Mouse (Mus musculus) thymus, postnatal 0 days (tissue): ENCODE data around the gene Sox5. TPM values are rescaled to one million over a fixed set of nuclear protein-coding genes. Genes with fewer than 3 reads are reported as not detected.
"Not testable (repeated sequence)": the region's sequence is repeated elsewhere in the genome, so short reads cannot be mapped to it uniquely, and the experiment has no call there.

ENCODE experiments used
- DNase-seq: peaks from one replicate; pipeline ENCODE4 v3.0.0-alpha.2; 2015; ENCODE audit warnings: low spot score
- polyA plus RNA-seq: library from polyadenylated mRNA; unstranded; fragments of >200 nt; fragmentation: Nextera tagmentation; extraction: Ambion mirVana; gene quantifications from 2 replicates; pipeline ENCODE4 v1.2.1, GENCODE M21; 2015

Gene Sox5
- polyA plus RNA-seq, 1 experiment from 2014 or later: 1.2 TPM

DNA sequence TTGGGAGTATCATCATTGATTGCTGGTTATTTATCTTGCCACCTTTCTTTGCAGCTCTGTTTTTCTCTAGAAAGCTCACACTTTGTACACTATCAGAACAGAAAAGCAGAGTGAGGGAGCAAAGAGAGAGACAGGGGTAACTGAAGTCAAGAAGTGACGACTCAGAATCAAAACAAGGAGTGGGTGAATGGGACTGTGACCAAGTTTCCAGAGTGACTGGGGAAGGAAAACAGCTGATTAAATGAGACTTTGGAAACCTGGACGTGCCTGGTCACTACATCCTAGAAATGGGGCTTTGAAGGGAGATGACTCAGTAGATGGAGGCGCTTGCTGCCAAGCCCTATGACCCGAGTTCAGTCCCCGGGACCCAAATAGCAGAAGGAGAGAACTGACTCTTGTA is 483.9 kb downstream of the Sox5 start:
- DNase-seq: no peak

DNA sequence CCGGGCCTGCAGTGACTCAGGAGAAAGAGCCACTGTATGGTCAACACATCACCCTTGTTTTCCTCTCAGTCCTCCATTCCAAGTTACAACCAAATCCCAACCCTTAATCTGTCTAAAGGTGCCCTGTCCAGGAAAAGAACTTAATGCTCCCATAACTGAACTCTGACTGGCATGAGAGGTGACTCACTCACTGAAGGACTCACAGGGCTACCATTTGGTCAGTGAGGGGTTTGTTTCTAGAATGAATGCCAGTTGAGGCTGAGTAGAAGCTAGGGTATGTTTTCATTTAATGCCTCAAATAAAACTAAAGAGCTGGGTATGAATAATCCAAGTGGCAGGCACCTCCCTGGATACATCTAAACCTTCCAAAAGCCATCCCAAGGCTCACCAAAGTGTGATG is 484.6 kb downstream of the Sox5 start:
- no peak for DNase-seq

DNA sequence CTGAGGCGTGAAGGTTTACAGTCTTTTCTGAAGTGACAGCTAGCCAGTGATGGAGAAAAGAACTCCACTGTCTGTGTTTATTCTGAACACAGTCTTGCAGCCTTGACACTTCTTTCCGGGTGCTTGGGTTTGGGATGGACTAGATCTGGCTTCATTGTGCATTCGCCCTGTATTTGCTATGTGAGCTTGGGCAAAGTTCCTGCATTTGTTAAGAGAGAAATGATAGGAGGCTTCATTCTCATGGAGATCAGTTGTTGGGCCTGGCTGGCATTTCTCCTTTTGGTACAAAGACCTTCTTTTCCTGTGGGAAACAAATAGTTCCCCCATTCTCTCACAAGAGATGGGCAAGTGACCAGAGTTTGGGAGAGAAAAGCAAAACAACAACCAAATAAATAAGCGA is 490.3 kb downstream of the Sox5 start:
- DNase-seq: no peak

- DNase-seq: no peak
These were observed 495.7 kb downstream of the Sox5 start for GRCm38 (mm10) chr6:144286122-144286521.

- no peak for DNase-seq
These were observed 498.6 kb downstream of the Sox5 start for GRCm38 (mm10) chr6:144283191-144283590.

- no peak for DNase-seq
These were observed 499.0 kb downstream of the Sox5 start for GRCm38 (mm10) chr6:144282756-144283155.

- no peak for DNase-seq
These were observed 500.1 kb downstream of the Sox5 start for GRCm38 (mm10) chr6:144281661-144282060.

DNA sequence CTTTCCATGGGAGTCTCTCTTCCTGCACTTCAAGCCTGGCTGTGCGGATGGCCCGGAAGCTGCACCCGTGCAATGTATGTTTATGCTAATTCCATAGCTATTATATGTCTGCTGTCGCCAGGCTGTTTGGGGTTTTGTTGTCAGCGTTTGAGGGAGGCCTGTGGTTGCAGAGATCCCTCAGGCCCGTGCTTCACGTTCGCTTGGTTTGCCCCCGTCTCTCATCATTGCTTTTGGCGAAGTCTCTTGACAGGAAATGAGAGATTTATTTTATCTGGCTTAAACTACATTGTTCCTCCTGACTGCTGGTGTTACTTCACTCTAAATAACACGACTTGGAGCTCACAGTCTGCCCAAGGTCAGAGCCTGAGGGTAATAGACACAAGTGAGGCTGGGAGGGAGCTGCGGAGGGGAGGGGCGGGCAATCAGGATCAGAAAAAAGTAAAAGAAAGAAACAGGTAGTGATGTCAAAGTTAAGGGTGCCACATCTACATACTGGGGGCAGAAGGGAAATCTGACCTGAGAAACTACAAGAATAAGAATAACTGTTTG is 503.2 kb downstream of the Sox5 start:
- DNase-seq: no peak

DNA sequence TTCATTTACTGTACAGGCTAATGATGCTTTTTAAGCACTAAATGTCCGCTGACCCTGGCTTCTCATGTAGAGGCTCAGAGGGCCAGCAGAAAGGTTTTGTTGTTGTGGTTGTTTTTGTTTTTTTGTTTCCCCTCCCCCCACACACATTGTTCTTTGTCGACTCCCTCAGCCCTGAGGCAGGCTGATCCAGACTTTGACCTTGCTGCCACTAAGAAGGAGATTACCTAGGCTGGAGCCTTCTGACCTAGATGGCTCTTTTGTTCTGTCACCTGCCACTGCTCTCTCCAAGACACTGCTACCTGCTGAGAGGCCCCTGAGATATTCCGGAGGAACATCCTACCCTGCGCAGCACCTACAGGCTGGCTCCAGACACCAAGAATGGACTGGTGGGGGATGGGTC is 508.4 kb downstream of the Sox5 start:
- DNase-seq: not testable (repeated sequence)

- peak; percentile 22 for DNase-seq
These were observed 510.5 kb downstream of the Sox5 start for GRCm38 (mm10) chr6:144271326-144271725.

DNA sequence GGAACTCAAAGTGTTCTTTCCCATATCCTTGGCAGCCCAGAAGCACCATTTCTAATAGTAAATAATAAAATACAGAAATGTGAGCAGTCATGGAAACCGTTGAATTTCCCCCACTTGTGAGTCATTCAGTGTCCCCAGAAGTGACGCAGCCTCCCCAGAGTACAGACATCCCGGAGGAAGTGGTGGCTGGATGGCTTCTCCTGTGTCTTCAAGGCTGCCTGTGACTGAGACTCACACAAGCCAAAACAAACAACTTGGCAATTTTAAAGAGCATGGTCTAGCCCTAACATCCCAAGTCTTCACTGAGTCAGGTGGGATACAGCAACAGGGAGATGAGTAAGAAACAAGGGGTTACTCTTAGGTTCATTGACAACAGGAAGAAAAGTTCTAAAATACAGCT is 511.5 kb downstream of the Sox5 start:
- DNase-seq: no peak

GRCm38 (mm10) chr6:144269666-144270065 is 512.1 kb downstream of the Sox5 start:
- peak; percentile 27 for DNase-seq

DNA sequence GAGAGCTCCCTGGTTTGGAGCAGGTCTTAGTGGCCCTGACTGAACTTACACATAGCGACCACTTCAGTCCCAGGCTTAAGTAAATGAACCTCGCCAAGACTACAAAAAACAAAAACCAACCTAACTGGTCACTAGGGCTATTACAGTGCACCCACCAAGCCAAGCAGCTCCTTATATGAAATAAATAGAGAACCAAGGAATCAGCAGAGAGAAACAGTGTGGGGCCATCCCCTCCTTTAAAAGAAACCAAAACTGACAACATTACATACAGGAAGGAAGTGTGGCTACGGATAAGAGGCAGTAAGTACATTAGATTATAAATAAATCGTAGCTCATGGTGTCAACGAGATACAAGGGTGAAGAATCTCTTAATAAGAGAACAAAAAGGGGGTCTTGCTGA is 516.0 kb downstream of the Sox5 start:
- no peak for DNase-seq

DNA sequence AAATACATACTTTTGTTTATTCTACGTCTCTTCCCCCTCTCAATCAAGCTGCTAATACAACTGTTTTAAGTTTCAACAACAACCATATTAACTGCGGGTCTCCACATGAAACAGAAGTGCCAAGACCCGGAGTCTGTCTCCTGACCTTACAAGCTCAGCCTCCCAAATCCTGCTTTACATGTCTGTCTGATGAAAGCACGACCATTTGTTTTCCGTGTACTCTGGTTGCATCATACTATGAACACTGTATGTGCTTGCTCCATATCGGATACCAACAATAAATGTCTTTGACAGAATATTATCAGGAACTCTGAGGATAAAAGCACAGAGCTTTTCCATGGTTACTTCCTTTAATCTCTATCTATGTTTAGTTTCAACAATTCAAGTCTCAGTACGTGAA is 516.8 kb downstream of the Sox5 start:
- DNase-seq: no peak

DNA sequence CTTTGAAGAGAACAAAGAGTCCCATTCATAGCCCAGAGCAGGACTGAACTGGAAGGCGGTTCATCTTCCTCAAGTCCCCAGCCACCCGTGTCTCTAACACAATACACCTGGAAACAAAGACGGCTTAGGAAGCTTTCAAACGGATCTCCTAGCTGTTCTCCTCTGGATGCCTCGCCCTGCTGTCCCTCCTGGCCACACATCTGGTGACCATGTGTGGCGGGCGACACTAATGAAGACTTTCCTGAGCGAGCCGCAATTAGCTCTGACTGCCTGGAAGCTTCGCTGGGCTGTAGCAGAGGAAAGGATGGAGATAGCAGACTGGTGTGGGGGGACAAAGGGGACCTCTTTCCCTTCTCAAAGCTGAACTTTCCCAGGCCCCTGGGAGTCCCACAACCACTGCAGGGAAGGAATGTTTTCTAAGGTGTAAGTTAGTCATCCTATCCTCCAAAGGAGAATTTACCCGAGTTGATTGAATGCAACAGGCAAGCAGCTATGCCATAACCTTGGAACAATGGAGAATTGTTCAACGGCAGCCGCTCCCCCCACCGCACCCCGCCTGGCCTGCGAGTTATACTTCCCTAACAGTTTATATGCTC is 517.4 kb downstream of the Sox5 start:
- DNase-seq: no peak

- DNase-seq: no peak
These were observed 525.3 kb downstream of the Sox5 start for GRCm38 (mm10) chr6:144256500-144256899.

- no peak for DNase-seq
These were observed 529.5 kb downstream of the Sox5 start for GRCm38 (mm10) chr6:144252191-144252718.

DNA sequence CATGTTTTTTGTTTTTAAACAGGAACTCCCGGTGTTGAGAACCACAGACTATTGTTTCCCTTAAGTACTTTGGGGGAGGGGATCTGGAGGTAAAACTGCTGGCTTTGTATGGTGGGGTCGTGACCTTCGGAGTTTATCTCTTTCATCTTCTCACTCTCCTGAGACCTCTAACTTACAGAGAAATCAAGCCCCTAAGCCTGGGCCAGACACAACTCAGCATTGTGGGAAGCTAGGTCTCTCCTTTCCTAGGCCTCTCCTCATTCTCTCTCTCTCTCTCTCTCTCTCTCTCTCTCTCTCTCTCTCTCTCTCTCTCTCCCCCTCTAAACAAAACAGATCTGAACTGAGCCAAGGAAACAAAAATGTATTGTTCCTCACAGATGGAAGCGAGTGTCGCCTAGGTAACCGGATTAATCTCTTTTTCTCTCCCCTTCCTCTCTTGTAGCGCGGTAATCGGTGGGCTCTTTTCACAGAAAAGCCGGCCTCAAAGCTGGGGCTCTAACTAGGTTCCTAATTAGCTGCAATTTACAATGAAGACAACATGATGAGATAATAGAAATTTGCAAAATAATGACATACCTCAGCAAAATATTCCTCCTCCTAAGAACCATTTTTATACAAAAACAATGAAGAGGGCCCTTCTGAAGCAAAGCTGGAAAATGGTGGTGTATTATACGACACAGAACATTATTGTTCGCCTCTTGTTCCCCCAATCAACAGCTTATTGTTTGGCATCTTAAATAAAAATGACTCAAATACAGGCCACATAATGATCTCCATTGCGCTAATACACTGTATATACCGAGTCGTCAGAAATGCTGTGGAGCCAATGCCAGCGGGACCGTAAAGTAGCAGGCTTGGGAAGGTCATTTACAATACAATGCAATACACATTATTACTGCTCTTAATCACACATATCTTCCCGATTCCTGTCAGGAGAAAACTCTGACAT is 530.3 kb downstream of the Sox5 start:
- no peak for DNase-seq

GRCm38 (mm10) chr6:144250625-144251181 is 531.1 kb downstream of the Sox5 start:
- no peak for DNase-seq

GRCm38 (mm10) chr6:144236581-144236980 is 545.2 kb downstream of the Sox5 start:
- no peak for DNase-seq

DNA sequence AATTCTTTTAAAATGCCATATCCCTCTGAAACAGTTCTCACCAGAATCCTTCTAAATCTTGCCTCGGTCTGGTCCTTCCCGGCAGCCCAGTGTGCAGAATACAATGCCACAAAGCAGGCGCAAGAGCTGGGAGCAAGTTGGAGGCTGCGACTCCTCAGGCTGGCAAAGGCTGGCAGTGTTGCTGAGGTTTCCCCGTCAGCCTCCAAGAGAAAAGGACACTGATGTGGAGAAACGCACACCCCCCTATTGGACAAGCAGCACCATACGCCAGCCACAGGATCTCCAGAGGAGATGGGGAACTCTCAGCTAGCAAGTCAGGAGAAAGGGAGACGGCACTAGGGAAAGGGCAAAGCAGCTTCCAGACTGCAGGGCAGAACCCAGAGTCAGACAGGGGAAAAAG is 577.8 kb downstream of the Sox5 start:
- no peak for DNase-seq

DNA sequence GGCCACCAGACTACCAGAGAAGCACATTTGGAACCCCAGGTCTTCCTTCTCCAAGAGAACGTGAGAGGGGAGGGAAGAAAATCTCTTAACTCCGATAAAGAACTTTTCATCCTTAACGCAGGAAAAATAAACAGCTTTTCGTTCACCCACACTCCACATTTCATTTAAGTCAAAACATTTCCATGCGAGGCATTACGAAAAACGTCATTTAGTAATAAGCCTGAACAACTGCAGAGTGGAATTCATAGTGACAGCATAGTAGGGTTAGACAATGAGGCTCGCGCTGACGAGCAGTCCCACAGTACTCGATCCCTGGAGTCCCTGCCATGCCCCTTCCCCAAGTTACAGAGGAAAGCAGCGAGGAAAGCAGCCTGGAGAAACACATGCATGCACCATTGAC is 578.8 kb downstream of the Sox5 start:
- DNase-seq: no peak
